Mouse (Mus musculus) liver, adult 2 months (tissue): ENCODE data around the gene Ptprc. TPM values are rescaled to one million over a fixed set of nuclear protein-coding genes. Genes with fewer than 3 reads are reported as not detected.

Experiments used
- DNase-seq: peaks from one replicate; pipeline ENCODE4 v3.0.0-alpha.2; 2011; ENCODE audit warnings: low read depth, low spot score; ENCODE audit errors: extremely low read depth
- H3K27ac ChIP-seq: fragments of 200-500 bp; replicated peaks from 2 replicates; pipeline ENCODE4 v1.5.1; 2012; ENCODE audit warnings: low read depth, mild to moderate bottlenecking, control low read depth, inconsistent platforms, low read length; ENCODE audit not compliant: insufficient read depth
- H3K27me3 ChIP-seq: fragments of 200-500 bp; 2 replicates; pipeline ENCODE4 v1.6.1; 2012; ENCODE audit warnings: mild to moderate bottlenecking, moderate library complexity, low read length, inconsistent platforms; ENCODE audit not compliant: control insufficient read depth, insufficient read depth
- H3K36me3 ChIP-seq: fragments of 200-500 bp; 2 replicates; pipeline ENCODE4 v1.6.1; 2012; ENCODE audit warnings: low read length, inconsistent platforms; ENCODE audit not compliant: control insufficient read depth, insufficient read depth
- H3K4me1 ChIP-seq: fragments of 200-500 bp; 2 replicates; pipeline ENCODE4 v1.6.1; 2011; ENCODE audit warnings: low read length; ENCODE audit not compliant: control insufficient read depth, insufficient read depth
- H3K4me3 ChIP-seq: fragments of 200-500 bp; 2 replicates; pipeline ENCODE4 v1.5.1; 2011; ENCODE audit warnings: low read depth, mild to moderate bottlenecking, control low read depth, low read length, moderate library complexity; ENCODE audit not compliant: insufficient read depth
- H3K79me2 ChIP-seq: fragments of 200-500 bp; 2 replicates; pipeline ENCODE4 v1.6.1; 2012; ENCODE audit warnings: inconsistent platforms, mild to moderate bottlenecking, low read length, moderate library complexity; ENCODE audit not compliant: control insufficient read depth, insufficient read depth
- H3K9ac ChIP-seq: fragments of 200-500 bp; 2 replicates; pipeline ENCODE4 v1.6.1; 2012; ENCODE audit warnings: low read depth, mild to moderate bottlenecking, control low read depth, inconsistent platforms, low read length
- CTCF ChIP-seq: fragments of 200-500 bp; IDR thresholded peaks from 2 replicates; pipeline ENCODE4 v1.5.1; 2011; ENCODE audit warnings: low read depth, low read length, control low read depth
- POLR2A ChIP-seq: fragments of 200-500 bp; IDR thresholded peaks from 2 replicates; pipeline ENCODE4 v1.6.1; 2011; ENCODE audit warnings: low read length, control low read depth; ENCODE audit not compliant: insufficient read depth; ENCODE audit errors: extremely low read depth
- WGBS: fragments of 180-500 bp; shearing (Covaris S2); methylation state at CpG from one replicate; pipeline ENCODE4 v1.1.7; 2018; 5-methylcytosine and 5-hydroxymethylcytosine counted together
- polyA plus RNA-seq: library from polyadenylated mRNA; depleted of rRNA; stranded (reverse); fragments of >200 nt; gene quantifications from 2 replicates; pipeline ENCODE4 v1.2.3, GENCODE M21; 2012
- total RNA-seq: library from RNA; depleted of rRNA; stranded (reverse); fragments of >200 nt; gene quantifications from 2 replicates; pipeline ENCODE4 v1.2.3, GENCODE M21; 2014

Gene Ptprc
- total and polyA plus RNA-seq, 2 experiments = 3.4 to 13.7 TPM

GRCm38 (mm10) chr1:138130145-138130544 is 45.4 kb downstream of the Ptprc start:
- no peaks in the 10 kb centered on the region for H3K36me3 ChIP-seq
- no peak overlapping the region for H3K27ac ChIP-seq
- WGBS = 56% methylated on average over 4 of the region's 4 CpGs
- DNase-seq = peak; percentile 22
- TF ChIP-seq POLR2A (no peak), CTCF (no peak)
- no peaks in the 10 kb centered on the region for H3K79me2 ChIP-seq
- H3K4me1 ChIP-seq = no peaks in the 10 kb centered on the region
- no peak overlapping the region for H3K9ac ChIP-seq
- no peak overlapping the region for H3K4me3 ChIP-seq
- H3K27me3 ChIP-seq = no peaks in the 10 kb centered on the region

- H3K27ac ChIP-seq = no peak overlapping the region
- 69% methylated on average over 8 of the region's 8 CpGs for WGBS
- TF ChIP-seq CTCF (no peak), POLR2A (no peak)
- no peak for DNase-seq
- no peaks in the 10 kb centered on the region for H3K27me3 ChIP-seq
- no peaks in the 10 kb centered on the region for H3K36me3 ChIP-seq
- H3K4me1 ChIP-seq = no peaks in the 10 kb centered on the region
- no peaks in the 10 kb centered on the region for H3K79me2 ChIP-seq
- H3K4me3 ChIP-seq = no peak overlapping the region
- H3K9ac ChIP-seq = no peak overlapping the region
Measured at GRCm38 (mm10) chr1:138126843-138127242, 48.7 kb downstream of the Ptprc start.

- H3K4me1 ChIP-seq = no peaks in the 10 kb centered on the region
- no peaks in the 10 kb centered on the region for H3K36me3 ChIP-seq
- H3K79me2 ChIP-seq = no peaks in the 10 kb centered on the region
- H3K27ac ChIP-seq = no peak overlapping the region
- WGBS = 77% methylated on average over 1 of the region's 1 CpGs
- TF ChIP-seq CTCF (no peak), POLR2A (no peak)
- no peaks in the 10 kb centered on the region for H3K27me3 ChIP-seq
- H3K9ac ChIP-seq = no peak overlapping the region
- no peak for DNase-seq
- no peak overlapping the region for H3K4me3 ChIP-seq
Measured at GRCm38 (mm10) chr1:138125281-138125680, 50.2 kb downstream of the Ptprc start.

GRCm38 (mm10) chr1:138123866-138124265 is 51.6 kb downstream of the Ptprc start:
- no peak overlapping the region for H3K4me3 ChIP-seq
- H3K79me2 ChIP-seq = no peaks in the 10 kb centered on the region
- TF ChIP-seq POLR2A = no peak
- TF ChIP-seq CTCF = no peak
- no peaks in the 10 kb centered on the region for H3K36me3 ChIP-seq
- no peaks in the 10 kb centered on the region for H3K27me3 ChIP-seq
- H3K9ac ChIP-seq = no peak overlapping the region
- WGBS = 42% methylated on average over 3 of the region's 3 CpGs
- no peaks in the 10 kb centered on the region for H3K4me1 ChIP-seq
- no peak overlapping the region for H3K27ac ChIP-seq
- peak; percentile 9 for DNase-seq

- no peaks in the 10 kb centered on the region for H3K4me1 ChIP-seq
- no peak overlapping the region for H3K27ac ChIP-seq
- TF ChIP-seq POLR2A (no peak), CTCF (peak; percentile 45; the same call in 1 of the 2 replicates)
- no peaks in the 10 kb centered on the region for H3K79me2 ChIP-seq
- WGBS = 56% methylated on average over 12 of the region's 12 CpGs
- DNase-seq = no peak
- H3K4me3 ChIP-seq = no peak overlapping the region
- H3K9ac ChIP-seq = no peak overlapping the region
- no peaks in the 10 kb centered on the region for H3K27me3 ChIP-seq
- H3K36me3 ChIP-seq = no peaks in the 10 kb centered on the region
Measured at GRCm38 (mm10) chr1:138119895-138120294, 55.6 kb downstream of the Ptprc start.

GRCm38 (mm10) chr1:138093219-138093618 is 82.3 kb downstream of the Ptprc start:
- Histone ChIP-seq H3K4me1 (no peaks in the 10 kb centered on the region), H3K27me3 (no peaks in the 10 kb centered on the region), H3K79me2 (no peaks in the 10 kb centered on the region), H3K9ac (no peak overlapping the region), H3K36me3 (no peaks in the 10 kb centered on the region), H3K4me3 (no peak overlapping the region), H3K27ac (no peak overlapping the region)
- WGBS = 60% methylated on average over 1 of the region's 1 CpGs
- TF ChIP-seq CTCF (no peak), POLR2A (no peak)
- no peak for DNase-seq
